ENCODE assay signal across 14 mouse cellular contexts in the genomic region with DNA sequence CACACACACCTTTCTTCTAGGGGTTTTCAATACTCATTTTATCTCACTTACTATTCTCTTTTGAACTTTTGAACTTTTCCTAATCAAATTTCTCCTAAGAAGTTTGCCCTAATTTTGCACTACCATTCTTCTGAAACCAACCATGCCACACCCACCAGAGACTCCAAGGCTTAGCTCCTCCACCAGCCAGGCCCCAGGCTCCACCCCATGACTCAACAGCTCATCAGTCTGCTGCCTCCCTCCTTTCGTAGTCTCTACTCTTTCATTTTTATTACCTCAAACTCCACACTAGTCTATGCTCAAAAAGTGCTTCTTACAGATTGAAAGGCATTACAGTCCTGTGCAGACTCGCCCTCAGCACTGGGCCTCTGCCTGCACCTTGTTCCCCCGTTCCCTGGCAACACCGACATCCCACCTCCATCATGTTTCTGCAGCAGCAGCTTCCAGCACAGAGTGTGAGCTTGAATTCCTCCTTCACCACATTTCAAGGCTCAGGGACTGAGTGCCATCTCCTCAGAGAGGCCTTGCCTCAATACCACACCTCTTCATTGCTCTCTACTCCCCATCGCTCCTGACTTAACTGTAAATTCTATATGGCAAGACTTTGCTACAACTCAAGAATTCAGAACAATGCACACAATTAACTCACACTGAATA. TPM values are rescaled to one million over a fixed set of nuclear protein-coding genes. Genes with fewer than 3 reads are reported as not detected.
A peak's percentile ranks its signal among the peaks of the same experiment; 100 is the strongest.
DNase-seq lines count a peak whose midpoint lies in the region; ATAC-seq lines count a peak whose summit lies in the region.
"Had no signal": no experiment of that assay in that cellular context is flagged by ENCODE, and none has a peak within 500 bp of the region (broad histone marks: within the 10 kb centered on the region; RNA-seq: fewer than 3 reads in every experiment).

No protein-coding gene starts in this region.

- DNase-seq in heart, adult 9 months (ENCODE audit: low spot score in 2 of 2) = no peak
- peak; percentile 36 for DNase-seq in adrenal gland, postnatal 25 days
- peak; percentile 68 for DNase-seq in liver
- DNase-seq: embryo, embryonic 11 days; right cerebral cortex, postnatal 25 days had no signal

- H3K27me3 ChIP-seq in heart, embryonic 16.5 days (ENCODE audit: control insufficient read depth, insufficient read depth, low read length) = no peaks in the 10 kb centered on the region
- H3K27me3 ChIP-seq in stomach, embryonic 16.5 days (ENCODE audit: control insufficient read depth, insufficient read depth, low read length) = no peaks in the 10 kb centered on the region
- no peaks in the 10 kb centered on the region for H3K27me3 ChIP-seq in forebrain, embryonic 15.5 days
- H3K27me3 ChIP-seq: forebrain, embryonic 12.5 days; midbrain, embryonic 15.5 days had no signal

- H3K4me3 ChIP-seq in heart, embryonic 16.5 days (ENCODE audit: low read length) = no peak overlapping the region
- no peak overlapping the region for H3K4me3 ChIP-seq in stomach, embryonic 16.5 days (replicated peaks; ENCODE audit: low read length)
- H3K4me3 ChIP-seq in forebrain, embryonic 15.5 days = no peak overlapping the region
- H3K4me3 ChIP-seq: forebrain, embryonic 12.5 days; midbrain, embryonic 15.5 days had no signal

- H3K27ac ChIP-seq in heart, embryonic 16.5 days (ENCODE audit: low read length) = no peak overlapping the region
- H3K27ac ChIP-seq in stomach, embryonic 16.5 days (ENCODE audit: low read length) = no peak overlapping the region
- H3K27ac ChIP-seq in forebrain, embryonic 15.5 days (replicated peaks) = no peak overlapping the region
- H3K27ac ChIP-seq: forebrain, embryonic 12.5 days; midbrain, embryonic 15.5 days had no signal

- ATAC-seq in heart, embryonic 16.5 days (replicated peaks; ENCODE audit: extremely low read depth, insufficient read depth, low FRiP score) = no peak
- 0 out of 2 replicates have a peak, but pooled peaks have one; percentile 50 for ATAC-seq in stomach, embryonic 16.5 days (ENCODE audit: insufficient read depth, low FRiP score)
- no peak for ATAC-seq in inflammation-experienced regulatory T-cells, adult 6 months
- ATAC-seq in forebrain, embryonic 15.5 days (replicated peaks) = no peak
- ATAC-seq: intestine, embryonic 16.5 days; midbrain, embryonic 15.5 days had no signal

- H3K4me1 ChIP-seq in heart, embryonic 16.5 days (ENCODE audit: control insufficient read depth, insufficient read depth, low read length) = peaks cover 12% of the 10 kb centered on the region
- peaks cover 4% of the 10 kb centered on the region; the same call in 1 of the 2 replicates for H3K4me1 ChIP-seq in stomach, embryonic 16.5 days (ENCODE audit: control insufficient read depth, insufficient read depth, low read length)
- no peaks in the 10 kb centered on the region for H3K4me1 ChIP-seq in forebrain, embryonic 15.5 days
- H3K4me1 ChIP-seq: midbrain, embryonic 15.5 days had no signal

- no peaks in the 10 kb centered on the region for H3K9me3 ChIP-seq in heart, embryonic 16.5 days (replicated peaks; ENCODE audit: control insufficient read depth, low read length)
- no peaks in the 10 kb centered on the region for H3K9me3 ChIP-seq in stomach, embryonic 16.5 days (replicated peaks; ENCODE audit: control insufficient read depth, low read length)
- no peaks in the 10 kb centered on the region for H3K9me3 ChIP-seq in forebrain, embryonic 15.5 days
- H3K9me3 ChIP-seq: forebrain, embryonic 12.5 days; midbrain, embryonic 15.5 days had no signal

- H3K36me3 ChIP-seq in heart, embryonic 16.5 days (ENCODE audit: control insufficient read depth, insufficient read depth) = no peaks in the 10 kb centered on the region
- H3K36me3 ChIP-seq in stomach, embryonic 16.5 days (ENCODE audit: control insufficient read depth, insufficient read depth, low read length) = no peaks in the 10 kb centered on the region
- H3K36me3 ChIP-seq in forebrain, embryonic 15.5 days = peaks cover 19% of the 10 kb centered on the region
- H3K36me3 ChIP-seq: G1E had no signal

- H3K4me2 ChIP-seq in heart, embryonic 16.5 days (ENCODE audit: low read depth, low read length) = 0 out of 2 replicates have a peak overlapping the region, but pooled peaks have one; percentile 8
- H3K4me2 ChIP-seq in stomach, embryonic 16.5 days (ENCODE audit: low read depth, low read length) = no peak overlapping the region
- H3K4me2 ChIP-seq in forebrain, embryonic 15.5 days (replicated peaks) = no peak overlapping the region
- H3K4me2 ChIP-seq: forebrain, embryonic 12.5 days; midbrain, embryonic 15.5 days had no signal

- 61% methylated on average over 5 of the region's 5 CpGs for WGBS in heart, embryonic 16.5 days
- 71% methylated on average over 5 of the region's 5 CpGs for WGBS in stomach, embryonic 16.5 days
- 92% methylated on average over 5 of the region's 5 CpGs for WGBS in forebrain, embryonic 15.5 days

- H3K9ac ChIP-seq in heart, embryonic 16.5 days (ENCODE audit: low read length) = no peak overlapping the region
- H3K9ac ChIP-seq in stomach, embryonic 16.5 days (ENCODE audit: low read length) = no peak overlapping the region
- no peak overlapping the region for H3K9ac ChIP-seq in forebrain, embryonic 15.5 days (replicated peaks)
- H3K9ac ChIP-seq: forebrain, embryonic 12.5 days; midbrain, embryonic 15.5 days had no signal

RNA-seq across cellular contexts. Expression of a gene that starts 30.6 kb away (rescaled TPM):
- 139 and 153 TPM in 2 replicates for polyA plus RNA-seq in heart, embryonic 16.5 days (2015; fragmentation: Nextera tagmentation; extraction: Ambion mirVana)
- total RNA-seq in adrenal gland, postnatal 25 days (2021) = 5.8 and 10.7 TPM in 2 replicates
- 12.1 and 12.9 TPM in 2 replicates for polyA plus RNA-seq in stomach, embryonic 16.5 days (2015; fragmentation: Nextera tagmentation; extraction: Ambion mirVana)
- 1 to 10 TPM; 1.1 to 2.9 (median 1.1) TPM for polyA plus RNA-seq in inflammation-experienced regulatory T-cells, adult 6 months (2017; shearing (Covaris generic))
- 5.2 and 8.2 TPM in 2 replicates for polyA plus RNA-seq in forebrain, embryonic 15.5 days (2015; fragmentation: Nextera tagmentation; extraction: Ambion mirVana)
- total RNA-seq: neutrophil, adult 5-6 weeks had no signal
- polyA plus RNA-seq: G1E had no signal

Comparison
In these comparisons a context has a peak if more than half of its experiments do, and no peak if none do; other contexts are left out.
1. DNase-seq: peak in adrenal gland, postnatal 25 days (single experiment) and liver (single experiment); none in heart, adult 9 months (0 of 2).
2. RNA of a gene that starts 30.6 kb away (polyA plus RNA-seq): 139 to 153 TPM in heart, embryonic 16.5 days; 12.1 to 12.9 TPM in stomach, embryonic 16.5 days, 5.2 to 8.2 TPM in forebrain, embryonic 15.5 days and 1.1 to 2.9 TPM in inflammation-experienced regulatory T-cells, adult 6 months; every median in the first group is over 10 times any median in the second.